Mouse (Mus musculus): ENCODE results near the gene Fam169b.

Fam169b gene

GRCm38 (mm10) chr7:68318979-68319378 is 45.3 kb downstream of the Fam169b start:
- no peak for DNase-seq (ENCODE audit: low spot score in 2 of 2)

- peak in 1 of 2 experiments; percentile 10 for DNase-seq (ENCODE audit: low spot score in 2 of 2)
Observed at GRCm38 (mm10) chr7:68320078-68320810, 46.6 kb downstream of the Fam169b start.

- DNase-seq (ENCODE audit: low spot score in 2 of 2) = no peak
Observed at GRCm38 (mm10) chr7:68323051-68323450, 49.4 kb downstream of the Fam169b start.

- DNase-seq (ENCODE audit: low spot score in 2 of 2) = no peak
Observed at GRCm38 (mm10) chr7:68326190-68326722, 52.6 kb downstream of the Fam169b start.

GRCm38 (mm10) chr7:68329000-68329399 is 55.4 kb downstream of the Fam169b start:
- DNase-seq (ENCODE audit: low spot score in 2 of 2) = no peak

- no peak for DNase-seq (ENCODE audit: low spot score in 2 of 2)
Observed at GRCm38 (mm10) chr7:68332799-68333198, 59.2 kb downstream of the Fam169b start.

- DNase-seq (ENCODE audit: low spot score in 2 of 2) = no peak
Observed at GRCm38 (mm10) chr7:68337080-68337781, 63.6 kb downstream of the Fam169b start.

GRCm38 (mm10) chr7:68338680-68339079 is 65.0 kb downstream of the Fam169b start:
- no peak for DNase-seq (ENCODE audit: low spot score in 2 of 2)

- DNase-seq (ENCODE audit: low spot score in 2 of 2) = no peak
Observed at GRCm38 (mm10) chr7:68344561-68344960, 70.9 kb downstream of the Fam169b start.

GRCm38 (mm10) chr7:68345963-68346362 is 72.3 kb downstream of the Fam169b start:
- no peak for DNase-seq (ENCODE audit: low spot score in 2 of 2)

- no peak for DNase-seq (ENCODE audit: low spot score in 2 of 2)
Observed at GRCm38 (mm10) chr7:68355325-68356076, 81.9 kb downstream of the Fam169b start.

GRCm38 (mm10) chr7:68357407-68357806 is 83.8 kb downstream of the Fam169b start:
- DNase-seq (ENCODE audit: low spot score in 2 of 2) = peak; percentile 38 to 49

- DNase-seq (ENCODE audit: low spot score in 2 of 2) = no peak
Observed at GRCm38 (mm10) chr7:68362609-68363008, 89.0 kb downstream of the Fam169b start.

GRCm38 (mm10) chr7:68365711-68366110 is 92.1 kb downstream of the Fam169b start:
- DNase-seq (ENCODE audit: low spot score in 2 of 2) = peak in 1 of 2 experiments; percentile 34

GRCm38 (mm10) chr7:68368948-68369347 is 95.3 kb downstream of the Fam169b start:
- DNase-seq (ENCODE audit: low spot score in 2 of 2) = no peak

- DNase-seq (ENCODE audit: low spot score in 2 of 2) = peak; percentile 56 to 70
Observed at GRCm38 (mm10) chr7:68369694-68370093, 96.1 kb downstream of the Fam169b start.

GRCm38 (mm10) chr7:68374109-68374857 is 100.6 kb downstream of the Fam169b start:
- DNase-seq (ENCODE audit: low spot score in 2 of 2) = peak; percentile 45 to 53

- DNase-seq (ENCODE audit: low spot score in 2 of 2) = no peak
Observed at GRCm38 (mm10) chr7:68382187-68382586, 108.5 kb downstream of the Fam169b start.

- no peak for DNase-seq (ENCODE audit: low spot score in 2 of 2)
Observed at GRCm38 (mm10) chr7:68386767-68387166, 113.1 kb downstream of the Fam169b start.

- DNase-seq (ENCODE audit: low spot score in 2 of 2) = no peak
Observed at GRCm38 (mm10) chr7:68395707-68396333, 122.2 kb downstream of the Fam169b start.

GRCm38 (mm10) chr7:68400516-68400915 is 126.9 kb downstream of the Fam169b start:
- no peak for DNase-seq (ENCODE audit: low spot score in 2 of 2)

Measured in urinary bladder, postnatal 36 days (tissue).